Mouse (Mus musculus) brown adipose tissue, adult 24 weeks (tissue): ENCODE measurements around the gene Brinp2. TPM values are rescaled to one million over a fixed set of nuclear protein-coding genes. Genes with fewer than 3 reads are reported as not detected.

ENCODE experiments used
- H3K27ac ChIP-seq: fragments of 200-500 bp; replicated peaks from 2 replicates; pipeline ENCODE4 v1.5.1; 2012; ENCODE audit warnings: low read depth, mild to moderate bottlenecking, low read length
- H3K4me1 ChIP-seq: fragments of 200-500 bp; 2 replicates; pipeline ENCODE4 v1.6.1; 2012; ENCODE audit warnings: low read length, mixed read lengths; ENCODE audit not compliant: control insufficient read depth, insufficient read depth, insufficient read length
- H3K4me3 ChIP-seq: fragments of 200-500 bp; 2 replicates; pipeline ENCODE4 v1.5.1; 2012; ENCODE audit warnings: low read depth, mild to moderate bottlenecking, low read length, moderate library complexity; ENCODE audit not compliant: insufficient read depth
- polyA plus RNA-seq: library from polyadenylated mRNA; stranded (reverse); fragments of >200 nt; gene quantifications from 2 replicates; pipeline ENCODE4 v1.2.4, GENCODE M21; 2012; ENCODE audit not compliant: missing spikeins, insufficient read depth, insufficient read length

Brinp2 gene
- polyA plus RNA-seq, 1 experiment, result not detected

DNA sequence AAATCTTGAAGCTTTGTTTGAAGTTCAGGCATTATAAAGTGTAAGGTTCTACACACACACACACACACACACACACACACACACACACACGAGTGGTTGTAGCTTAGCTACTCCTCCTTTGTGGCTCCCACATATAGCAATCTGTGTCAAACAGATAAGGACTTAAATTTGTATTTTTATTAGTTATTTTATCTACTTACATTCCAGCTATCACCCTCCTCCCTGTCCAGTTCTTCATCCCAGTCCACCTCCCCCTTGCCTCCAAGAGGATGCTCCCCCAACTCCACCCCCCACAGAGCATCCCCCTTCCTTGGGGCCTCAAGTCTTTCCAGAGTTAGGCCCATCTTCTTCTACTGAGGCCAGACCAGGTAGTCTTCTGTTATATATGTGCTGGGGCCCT lies 137.4 kb downstream of the Brinp2 start:
- Histone ChIP-seq H3K27ac (no peak overlapping the region), H3K4me1 (no peaks in the 10 kb centered on the region), H3K4me3 (no peak overlapping the region)

DNA sequence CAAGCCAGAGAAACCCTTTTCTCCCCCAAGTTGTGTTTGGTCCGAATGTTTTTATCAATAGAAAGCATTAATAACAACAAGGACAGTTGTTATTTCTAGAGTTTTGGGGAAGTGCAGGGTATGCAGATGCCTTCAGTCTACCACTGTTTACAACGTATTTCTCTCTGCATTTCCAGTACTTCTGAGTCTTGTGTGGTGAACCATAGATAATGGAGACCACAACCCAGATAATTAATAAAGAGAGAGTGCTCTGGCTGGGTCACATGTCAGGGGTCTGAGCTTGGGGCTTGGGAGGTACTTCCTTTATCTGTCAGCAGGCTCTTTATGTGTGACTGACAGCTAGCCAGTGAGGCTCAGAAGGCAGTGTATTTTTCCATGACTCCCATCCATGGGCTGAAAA lies 137.8 kb downstream of the Brinp2 start:
- H3K27ac ChIP-seq, result no peak overlapping the region
- H3K4me3 ChIP-seq, result no peak overlapping the region
- no peaks in the 10 kb centered on the region for H3K4me1 ChIP-seq

DNA sequence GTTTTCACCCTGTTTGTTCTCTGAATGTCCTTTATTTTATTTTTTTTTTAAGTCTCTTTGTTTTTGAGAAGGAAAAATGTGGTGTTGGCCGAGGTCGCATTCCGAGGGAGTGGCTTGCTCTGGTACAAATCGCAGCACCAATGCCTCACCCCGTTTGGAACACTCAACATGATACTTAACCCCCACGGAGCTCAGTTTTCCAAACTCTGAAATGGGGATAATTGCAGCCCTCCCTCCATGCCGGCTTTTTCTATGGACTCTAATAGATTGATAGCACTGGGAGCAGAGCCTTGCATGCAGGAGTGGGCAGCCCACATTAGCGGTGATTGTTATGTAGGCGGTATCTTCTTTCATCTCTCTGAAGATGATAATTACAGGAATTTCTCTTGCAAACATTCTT lies 140.5 kb downstream of the Brinp2 start:
- H3K4me1 ChIP-seq, result no peaks in the 10 kb centered on the region
- no peak overlapping the region for H3K27ac ChIP-seq
- H3K4me3 ChIP-seq, result no peak overlapping the region

DNA sequence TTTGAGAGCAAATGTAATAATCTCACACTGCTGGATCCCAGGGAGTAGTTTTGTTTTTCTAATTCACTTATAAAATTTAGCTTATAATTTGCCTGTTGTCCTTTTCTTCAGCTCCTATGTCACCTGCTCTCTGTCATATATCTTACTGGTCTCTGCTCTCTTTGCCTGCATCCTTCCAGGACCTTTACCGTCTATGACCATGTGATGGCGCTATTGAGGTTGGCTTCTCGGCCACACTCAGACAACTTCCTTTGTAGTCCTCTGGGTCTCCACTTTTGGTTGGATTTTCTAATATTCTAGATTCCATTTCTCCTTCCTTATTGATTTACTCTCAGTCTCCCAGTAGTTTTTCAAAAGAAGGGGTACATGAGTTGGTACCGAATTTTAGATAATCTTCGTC lies 141.4 kb downstream of the Brinp2 start:
- Histone ChIP-seq H3K27ac (no peak overlapping the region), H3K4me1 (no peaks in the 10 kb centered on the region), H3K4me3 (no peak overlapping the region)

- H3K4me1 ChIP-seq, result no peaks in the 10 kb centered on the region
- no peak overlapping the region for H3K27ac ChIP-seq
- H3K4me3 ChIP-seq, result no peak overlapping the region
Measured at GRCm38 (mm10) chr1:158213736-158214135, 142.4 kb downstream of the Brinp2 start.

DNA sequence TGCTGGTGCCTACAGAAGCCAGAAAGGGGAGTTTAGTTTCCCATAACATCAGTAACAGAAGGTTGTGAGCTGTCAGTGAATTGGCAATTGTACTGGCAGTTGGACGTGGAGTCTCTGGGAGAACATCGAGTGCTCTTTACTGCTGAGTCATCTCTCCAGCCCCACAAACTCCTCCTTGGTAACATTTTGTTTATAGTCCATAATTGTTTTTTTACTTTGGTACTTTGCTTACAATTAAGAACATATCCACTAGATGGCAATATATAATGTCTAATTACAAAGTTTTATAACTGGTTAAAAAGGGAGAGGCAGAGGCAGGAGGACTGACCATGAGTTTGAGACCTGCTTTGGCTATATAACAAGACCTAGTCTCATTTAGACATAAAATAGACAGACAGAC lies 148.5 kb downstream of the Brinp2 start:
- Histone ChIP-seq H3K4me3 (no peak overlapping the region), H3K27ac (no peak overlapping the region), H3K4me1 (no peaks in the 10 kb centered on the region)

DNA sequence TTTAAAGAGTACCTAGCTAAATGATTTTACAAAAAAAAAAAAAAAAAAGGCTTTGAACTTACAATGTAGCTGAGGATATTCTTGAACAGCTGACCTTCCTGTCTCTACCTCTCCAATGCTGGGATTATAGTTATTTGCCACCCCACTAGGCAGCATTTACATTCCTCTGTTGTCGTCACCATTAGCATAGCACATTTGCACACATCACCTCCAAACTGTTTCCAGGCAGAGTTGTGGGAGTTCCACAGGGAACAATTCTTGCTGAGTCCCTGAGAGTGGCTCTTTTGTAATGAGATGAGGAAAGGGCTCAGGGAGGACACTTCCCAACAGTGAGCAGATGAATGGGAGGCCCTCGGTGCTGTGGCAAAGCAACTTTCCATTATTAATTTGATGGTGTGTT lies 153.2 kb downstream of the Brinp2 start:
- no peak overlapping the region for H3K4me3 ChIP-seq
- no peaks in the 10 kb centered on the region for H3K4me1 ChIP-seq
- no peak overlapping the region for H3K27ac ChIP-seq

Other genes starting within 250 kb of the Brinp2 start
- gene Astn1, start 5.9 kb upstream of the Brinp2 start, polyA plus RNA-seq, result not detected in 2 replicates